Mouse (Mus musculus) gonadal fat pad, adult 2 months (tissue): Measurements from ENCODE around the gene Pih1d1. TPM values are rescaled to one million over a fixed set of nuclear protein-coding genes. Genes with fewer than 3 reads are reported as not detected.
A peak's percentile ranks its signal among the peaks of the same experiment; 100 is the strongest.
"Not testable (repeated sequence)": the region's sequence is repeated elsewhere in the genome, so short reads cannot be mapped to it uniquely, and the experiment has no call there.

Source experiments
- DNase-seq: peaks from one replicate; pipeline ENCODE4 v3.0.0-alpha.2; 2012; ENCODE audit warnings: low read depth
- polyA plus RNA-seq: library from polyadenylated mRNA; depleted of rRNA; stranded (reverse); fragments of >200 nt; gene quantifications from 2 replicates; pipeline ENCODE4 v1.2.3, GENCODE M21; 2012

Pih1d1 gene
- polyA plus RNA-seq, 1 experiment: 58.1 TPM

GRCm38 (mm10) chr7:45167761-45168445 lies 13.8 kb downstream of the Pih1d1 start:
- no peak for DNase-seq

- no peak for DNase-seq
Observed at GRCm38 (mm10) chr7:45168656-45169055, 14.6 kb downstream of the Pih1d1 start.

- DNase-seq: no peak
Observed at GRCm38 (mm10) chr7:45169495-45169894, 15.4 kb downstream of the Pih1d1 start.

GRCm38 (mm10) chr7:45172974-45173373 lies 18.9 kb downstream of the Pih1d1 start:
- DNase-seq: no peak

- not testable (repeated sequence) for DNase-seq
Observed at GRCm38 (mm10) chr7:45173772-45174171, 19.7 kb downstream of the Pih1d1 start.

GRCm38 (mm10) chr7:45174567-45175280 lies 20.6 kb downstream of the Pih1d1 start:
- no peak for DNase-seq

- DNase-seq: no peak
Observed at GRCm38 (mm10) chr7:45175398-45175797, 21.3 kb downstream of the Pih1d1 start.

GRCm38 (mm10) chr7:45175929-45176328 lies 21.8 kb downstream of the Pih1d1 start:
- no peak for DNase-seq

- no peak for DNase-seq
Observed at GRCm38 (mm10) chr7:45176356-45176755, 22.3 kb downstream of the Pih1d1 start.

- no peak for DNase-seq
Observed at GRCm38 (mm10) chr7:45178550-45178949, 24.4 kb downstream of the Pih1d1 start.

- no peak for DNase-seq
Observed at GRCm38 (mm10) chr7:45179469-45179868, 25.4 kb downstream of the Pih1d1 start, which contains the start of gene Gfy. Gene Gfy (minus strand): TSS chr7:45179569.

GRCm38 (mm10) chr7:45180896-45181477 lies 26.9 kb downstream of the Pih1d1 start, which contains the start of gene Pth2:
Gene Pth2 (plus strand): TSS chr7:45180995.
- DNase-seq: no peak

- DNase-seq: no peak
Observed at GRCm38 (mm10) chr7:45181540-45181939, 27.4 kb downstream of the Pih1d1 start.

- peak; percentile 45 for DNase-seq
Observed at GRCm38 (mm10) chr7:45182199-45182601, 28.1 kb downstream of the Pih1d1 start.

GRCm38 (mm10) chr7:45182606-45183005 lies 28.5 kb downstream of the Pih1d1 start:
- DNase-seq: no peak

- DNase-seq: no peak
Observed at GRCm38 (mm10) chr7:45183672-45184071, 29.6 kb downstream of the Pih1d1 start.

GRCm38 (mm10) chr7:45185921-45186320 lies 31.8 kb downstream of the Pih1d1 start:
- no peak for DNase-seq

GRCm38 (mm10) chr7:45189600-45189999 lies 35.5 kb downstream of the Pih1d1 start:
- no peak for DNase-seq

GRCm38 (mm10) chr7:45190186-45190585 lies 36.1 kb downstream of the Pih1d1 start:
- DNase-seq: no peak

GRCm38 (mm10) chr7:45191161-45191560 lies 37.1 kb downstream of the Pih1d1 start:
- DNase-seq: no peak

- no peak for DNase-seq
Observed at GRCm38 (mm10) chr7:45191803-45192363, 37.8 kb downstream of the Pih1d1 start.

GRCm38 (mm10) chr7:45192585-45193310 lies 38.6 kb downstream of the Pih1d1 start:
- DNase-seq: no peak
